Mouse (Mus musculus) ES-Bruce4 (cell line): Measurements from ENCODE around the gene Cep295nl.

ENCODE experiments used
- CTCF ChIP-seq: IDR thresholded peaks from one replicate; pipeline ENCODE4 v1.8.1; 2011; ENCODE audit warnings: low read depth, low read length
- EP300 ChIP-seq: IDR thresholded peaks from 2 replicates; pipeline ENCODE4 v1.6.1; 2011; ENCODE audit warnings: low read depth, low read length; ENCODE audit not compliant: insufficient read depth
- POLR2A ChIP-seq: IDR thresholded peaks from one replicate; pipeline ENCODE4 v1.8.1; 2011; ENCODE audit warnings: low read length; ENCODE audit not compliant: insufficient read depth

- TF ChIP-seq CTCF (no peak), POLR2A (no peak), EP300 (no peak)
Observed at GRCm38 (mm10) chr11:118328947-118329346, 13.4 kb downstream of the Cep295nl start.
